Mouse (Mus musculus): ENCODE measurements around the gene Ifnb1. TPM values are rescaled to one million over a fixed set of nuclear protein-coding genes. Genes with fewer than 3 reads are reported as not detected.

The Ifnb1 gene
- polyA plus RNA-seq, 1 experiment from 2014 or later = not detected

DNA sequence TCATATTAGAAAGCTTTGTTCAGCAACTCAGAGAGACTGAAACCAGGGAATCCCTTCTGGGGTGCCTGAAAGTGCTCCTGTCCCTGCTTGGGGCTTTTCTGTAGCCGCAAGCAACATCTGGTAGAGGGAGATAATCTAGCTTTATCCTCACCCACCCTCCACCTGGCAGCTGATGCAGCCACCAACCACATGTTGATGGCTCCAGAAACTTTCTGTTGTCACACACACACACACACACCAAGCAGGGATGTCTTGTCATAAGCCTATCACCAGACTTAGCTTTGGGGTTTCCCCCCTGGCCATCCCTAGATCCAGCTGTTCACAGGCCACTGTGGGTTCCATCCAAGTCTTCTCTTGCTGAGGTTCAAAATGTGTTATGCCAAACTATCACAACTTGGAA, 13.2 kb upstream of the Ifnb1 start:
- no peak for ATAC-seq (ENCODE audit: low FRiP score)
- Histone ChIP-seq H3K4me3 (replicated peaks; ENCODE audit: low read length) (no peak overlapping the region), H3K36me3 (replicated peaks; ENCODE audit: control insufficient read depth, insufficient read depth) (no peaks in the 10 kb centered on the region), H3K4me2 (replicated peaks) (no peak overlapping the region), H3K9ac (no peak overlapping the region), H3K27ac (no peak overlapping the region), H3K27me3 (ENCODE audit: control insufficient read depth, insufficient read depth, low read length) (no peaks in the 10 kb centered on the region), H3K9me3 (ENCODE audit: control insufficient read depth, low read length) (no peaks in the 10 kb centered on the region), H3K4me1 (replicated peaks; ENCODE audit: control insufficient read depth, insufficient read depth, low read length) (no peaks in the 10 kb centered on the region)
- 68% methylated on average over 1 of the region's 1 CpGs for WGBS
- DNase-seq (ENCODE audit: low spot score) = no peak

GRCm38 (mm10) chr4:88534903-88535302, 12.3 kb upstream of the Ifnb1 start:
- H3K4me2 ChIP-seq (replicated peaks) = no peak overlapping the region
- H3K4me3 ChIP-seq (replicated peaks; ENCODE audit: low read length) = no peak overlapping the region
- H3K9me3 ChIP-seq (ENCODE audit: control insufficient read depth, low read length) = no peaks in the 10 kb centered on the region
- ATAC-seq (ENCODE audit: low FRiP score) = no peak
- no peaks in the 10 kb centered on the region for H3K27me3 ChIP-seq (ENCODE audit: control insufficient read depth, insufficient read depth, low read length)
- no peak overlapping the region for H3K27ac ChIP-seq
- no peaks in the 10 kb centered on the region for H3K4me1 ChIP-seq (replicated peaks; ENCODE audit: control insufficient read depth, insufficient read depth, low read length)
- no peak for DNase-seq (ENCODE audit: low spot score)
- H3K36me3 ChIP-seq (replicated peaks; ENCODE audit: control insufficient read depth, insufficient read depth) = no peaks in the 10 kb centered on the region
- H3K9ac ChIP-seq = no peak overlapping the region
- WGBS = 78% methylated on average over 1 of the region's 1 CpGs

GRCm38 (mm10) chr4:88533499-88533898, 10.9 kb upstream of the Ifnb1 start:
- H3K4me1 ChIP-seq (replicated peaks; ENCODE audit: control insufficient read depth, insufficient read depth, low read length) = no peaks in the 10 kb centered on the region
- no peak overlapping the region for H3K4me2 ChIP-seq (replicated peaks)
- ATAC-seq (ENCODE audit: low FRiP score) (no peak), DNase-seq (ENCODE audit: low spot score) (no peak)
- H3K9me3 ChIP-seq (ENCODE audit: control insufficient read depth, low read length) = no peaks in the 10 kb centered on the region
- H3K36me3 ChIP-seq (replicated peaks; ENCODE audit: control insufficient read depth, insufficient read depth) = no peaks in the 10 kb centered on the region
- no peak overlapping the region for H3K4me3 ChIP-seq (replicated peaks; ENCODE audit: low read length)
- H3K27ac ChIP-seq = no peak overlapping the region
- WGBS = 87% methylated on average over 2 of the region's 2 CpGs
- H3K9ac ChIP-seq = no peak overlapping the region
- no peaks in the 10 kb centered on the region for H3K27me3 ChIP-seq (ENCODE audit: control insufficient read depth, insufficient read depth, low read length)

DNA sequence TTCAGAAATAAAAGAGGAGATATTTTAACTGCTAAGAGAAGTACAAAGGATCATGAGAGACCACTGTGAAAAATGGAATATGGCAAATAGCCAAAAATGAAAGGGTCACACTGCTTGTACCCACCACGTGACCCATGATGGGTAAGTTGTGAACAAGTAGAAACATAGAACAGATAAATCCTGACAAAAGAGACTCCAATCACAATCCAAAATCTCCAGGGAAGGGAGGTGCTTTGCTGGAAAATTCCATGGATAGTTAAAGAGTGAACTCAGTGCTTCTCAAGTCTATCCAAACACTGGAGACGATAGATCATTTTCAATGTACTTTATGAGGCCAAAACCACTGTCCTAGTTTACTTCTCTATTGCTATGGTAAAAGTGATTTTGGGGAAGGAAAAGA, 8.3 kb upstream of the Ifnb1 start:
- ATAC-seq (ENCODE audit: low FRiP score) (no peak), DNase-seq (ENCODE audit: low spot score) (no peak)
- no peak overlapping the region for H3K4me2 ChIP-seq (replicated peaks)
- H3K27me3 ChIP-seq (ENCODE audit: control insufficient read depth, insufficient read depth, low read length) = no peaks in the 10 kb centered on the region
- H3K9ac ChIP-seq = no peak overlapping the region
- H3K9me3 ChIP-seq (ENCODE audit: control insufficient read depth, low read length) = no peaks in the 10 kb centered on the region
- H3K36me3 ChIP-seq (replicated peaks; ENCODE audit: control insufficient read depth, insufficient read depth) = no peaks in the 10 kb centered on the region
- no peaks in the 10 kb centered on the region for H3K4me1 ChIP-seq (replicated peaks; ENCODE audit: control insufficient read depth, insufficient read depth, low read length)
- no peak overlapping the region for H3K27ac ChIP-seq
- WGBS = 82% methylated on average over 2 of the region's 2 CpGs
- H3K4me3 ChIP-seq (replicated peaks; ENCODE audit: low read length) = no peak overlapping the region

DNA sequence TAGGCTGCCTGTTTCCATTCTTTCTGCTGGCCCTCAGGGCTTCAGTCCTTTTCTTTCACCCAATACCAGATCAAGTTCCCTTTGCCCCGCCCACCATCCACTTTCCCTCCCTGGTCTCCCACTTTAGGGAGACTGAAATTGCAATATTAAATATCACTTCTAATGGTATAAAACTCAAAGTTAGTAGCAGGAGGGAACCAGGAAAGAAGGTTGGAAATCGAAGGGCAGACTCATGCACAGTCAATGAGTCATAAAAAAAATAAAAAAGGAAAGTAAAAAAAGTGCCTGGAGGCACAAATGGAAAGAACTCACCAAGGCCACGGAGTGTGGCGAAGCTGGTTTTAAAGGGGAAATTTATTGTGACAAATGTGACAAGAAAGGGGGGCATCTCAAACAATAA, 7.7 kb upstream of the Ifnb1 start:
- Histone ChIP-seq H3K9me3 (ENCODE audit: control insufficient read depth, low read length) (no peaks in the 10 kb centered on the region), H3K27ac (no peak overlapping the region), H3K4me2 (replicated peaks) (no peak overlapping the region), H3K4me3 (replicated peaks; ENCODE audit: low read length) (no peak overlapping the region), H3K4me1 (replicated peaks; ENCODE audit: control insufficient read depth, insufficient read depth, low read length) (no peaks in the 10 kb centered on the region), H3K9ac (no peak overlapping the region), H3K36me3 (replicated peaks; ENCODE audit: control insufficient read depth, insufficient read depth) (no peaks in the 10 kb centered on the region), H3K27me3 (ENCODE audit: control insufficient read depth, insufficient read depth, low read length) (no peaks in the 10 kb centered on the region)
- no peak for DNase-seq (ENCODE audit: low spot score)
- 74% methylated on average over 4 of the region's 4 CpGs for WGBS
- no peak for ATAC-seq (ENCODE audit: low FRiP score)

GRCm38 (mm10) chr4:88526379-88527049, 3.9 kb upstream of the Ifnb1 start:
- H3K4me2 ChIP-seq (replicated peaks) = no peak overlapping the region
- H3K27me3 ChIP-seq (ENCODE audit: control insufficient read depth, insufficient read depth, low read length) = no peaks in the 10 kb centered on the region
- no peak overlapping the region for H3K27ac ChIP-seq
- H3K4me3 ChIP-seq (replicated peaks; ENCODE audit: low read length) = no peak overlapping the region
- no peaks in the 10 kb centered on the region for H3K9me3 ChIP-seq (ENCODE audit: control insufficient read depth, low read length)
- ATAC-seq (ENCODE audit: low FRiP score) (no peak), DNase-seq (ENCODE audit: low spot score) (no peak)
- WGBS = 83% methylated on average over 5 of the region's 5 CpGs
- H3K36me3 ChIP-seq (replicated peaks; ENCODE audit: control insufficient read depth, insufficient read depth) = no peaks in the 10 kb centered on the region
- no peaks in the 10 kb centered on the region for H3K4me1 ChIP-seq (replicated peaks; ENCODE audit: control insufficient read depth, insufficient read depth, low read length)
- H3K9ac ChIP-seq = no peak overlapping the region

- H3K4me3 ChIP-seq (replicated peaks; ENCODE audit: low read length) = no peak overlapping the region
- DNase-seq (ENCODE audit: low spot score) = no peak
- no peaks in the 10 kb centered on the region for H3K4me1 ChIP-seq (replicated peaks; ENCODE audit: control insufficient read depth, insufficient read depth, low read length)
- no peak overlapping the region for H3K27ac ChIP-seq
- 86% methylated on average over 3 of the region's 3 CpGs for WGBS
- no peak overlapping the region for H3K9ac ChIP-seq
- H3K36me3 ChIP-seq (replicated peaks; ENCODE audit: control insufficient read depth, insufficient read depth) = no peaks in the 10 kb centered on the region
- H3K27me3 ChIP-seq (ENCODE audit: control insufficient read depth, insufficient read depth, low read length) = no peaks in the 10 kb centered on the region
- ATAC-seq (ENCODE audit: low FRiP score) = no peak
- H3K9me3 ChIP-seq (ENCODE audit: control insufficient read depth, low read length) = no peaks in the 10 kb centered on the region
- no peak overlapping the region for H3K4me2 ChIP-seq (replicated peaks)
Measured at GRCm38 (mm10) chr4:88525393-88525792, 2.8 kb upstream of the Ifnb1 start.

DNA sequence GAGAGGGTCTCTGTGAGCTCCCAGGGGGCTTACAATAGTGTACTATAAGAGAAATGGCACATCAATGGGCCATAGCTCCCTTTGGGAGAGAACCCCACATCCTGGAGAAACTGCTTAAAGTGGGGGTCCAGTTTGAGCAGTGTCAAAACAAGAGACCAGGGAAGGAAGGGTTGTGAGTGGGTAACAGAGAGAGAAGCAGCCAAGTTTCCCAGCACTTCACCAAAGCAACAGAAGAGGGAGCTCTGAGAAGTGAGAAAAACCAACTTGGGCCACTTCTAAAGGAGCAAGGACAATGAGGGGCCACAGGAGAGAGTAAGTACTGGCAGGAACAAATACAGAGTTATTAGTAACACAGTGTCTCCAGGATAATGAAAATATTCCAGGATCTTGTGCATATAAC, 667 bp upstream of the Ifnb1 start:
- no peaks in the 10 kb centered on the region for H3K9me3 ChIP-seq (ENCODE audit: control insufficient read depth, low read length)
- no peaks in the 10 kb centered on the region for H3K27me3 ChIP-seq (ENCODE audit: control insufficient read depth, insufficient read depth, low read length)
- H3K4me1 ChIP-seq (replicated peaks; ENCODE audit: control insufficient read depth, insufficient read depth, low read length) = no peaks in the 10 kb centered on the region
- no peaks in the 10 kb centered on the region for H3K36me3 ChIP-seq (replicated peaks; ENCODE audit: control insufficient read depth, insufficient read depth)
- no peak for DNase-seq (ENCODE audit: low spot score)
- H3K9ac ChIP-seq = no peak overlapping the region
- H3K4me2 ChIP-seq (replicated peaks) = no peak overlapping the region
- H3K4me3 ChIP-seq (replicated peaks; ENCODE audit: low read length) = no peak overlapping the region
- H3K27ac ChIP-seq = no peak overlapping the region
- ATAC-seq (ENCODE audit: low FRiP score) = no peak

GRCm38 (mm10) chr4:88517957-88518356, 4.6 kb downstream of the Ifnb1 start:
- DNase-seq (ENCODE audit: low spot score) (no peak), ATAC-seq (ENCODE audit: low FRiP score) (no peak)
- no peak overlapping the region for H3K27ac ChIP-seq
- H3K9me3 ChIP-seq (ENCODE audit: control insufficient read depth, low read length) = no peaks in the 10 kb centered on the region
- WGBS = 88% methylated on average over 2 of the region's 2 CpGs
- no peaks in the 10 kb centered on the region for H3K36me3 ChIP-seq (replicated peaks; ENCODE audit: control insufficient read depth, insufficient read depth)
- no peak overlapping the region for H3K4me2 ChIP-seq (replicated peaks)
- H3K4me1 ChIP-seq (replicated peaks; ENCODE audit: control insufficient read depth, insufficient read depth, low read length) = no peaks in the 10 kb centered on the region
- no peaks in the 10 kb centered on the region for H3K27me3 ChIP-seq (ENCODE audit: control insufficient read depth, insufficient read depth, low read length)
- no peak overlapping the region for H3K9ac ChIP-seq
- no peak overlapping the region for H3K4me3 ChIP-seq (replicated peaks; ENCODE audit: low read length)

- no peak; the same call in 1 of the 2 replicates for ATAC-seq (ENCODE audit: low FRiP score)
- WGBS = 58% methylated on average over 4 of the region's 4 CpGs
Measured at GRCm38 (mm10) chr4:88515711-88516211, 6.8 kb downstream of the Ifnb1 start.

More at GRCm38 (mm10) chr4:88515711-88516211, 6.8 kb downstream of the Ifnb1 start:
- Histone ChIP-seq H3K27ac (no peak overlapping the region), H3K9me3 (ENCODE audit: control insufficient read depth, low read length) (no peaks in the 10 kb centered on the region), H3K36me3 (replicated peaks; ENCODE audit: control insufficient read depth, insufficient read depth) (no peaks in the 10 kb centered on the region), H3K9ac (no peak overlapping the region), H3K4me1 (replicated peaks; ENCODE audit: control insufficient read depth, insufficient read depth, low read length) (no peaks in the 10 kb centered on the region), H3K4me2 (replicated peaks) (no peak overlapping the region), H3K27me3 (ENCODE audit: control insufficient read depth, insufficient read depth, low read length) (no peaks in the 10 kb centered on the region), H3K4me3 (replicated peaks; ENCODE audit: low read length) (no peak overlapping the region)
- DNase-seq (ENCODE audit: low spot score) = no peak

Measured in hindbrain, embryonic 14.5 days (tissue).